Mouse (Mus musculus): ENCODE data around the gene Il1f9.
"Not testable (repeated sequence)": the region's sequence is repeated elsewhere in the genome, so short reads cannot be mapped to it uniquely, and the experiment has no call there.

Il1f9 gene

DNA sequence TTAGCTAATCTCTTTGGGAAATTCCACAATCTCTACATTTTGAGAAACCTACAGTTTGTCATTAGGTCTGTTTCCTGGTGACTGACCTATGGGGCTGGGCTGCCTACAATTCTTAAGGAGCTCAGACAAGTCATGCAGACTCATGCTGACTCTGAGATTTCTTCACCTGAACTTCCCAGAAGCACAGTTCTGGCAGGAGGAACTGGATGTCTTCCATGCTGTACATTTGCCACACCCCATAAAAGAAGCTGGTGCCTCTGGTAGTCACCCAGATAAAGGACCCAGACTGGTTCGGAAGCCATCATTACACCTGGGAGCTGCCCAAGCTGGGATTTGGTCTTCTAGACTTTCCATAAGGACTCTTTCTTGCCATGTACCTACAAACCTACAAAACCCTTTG lies at the start of gene Il1f9:
TSS of gene Il1f9 (plus strand) at position 301 of the 400 bp plus-strand sequence.
- DNase-seq (ENCODE audit: low spot score) = no peak

DNA sequence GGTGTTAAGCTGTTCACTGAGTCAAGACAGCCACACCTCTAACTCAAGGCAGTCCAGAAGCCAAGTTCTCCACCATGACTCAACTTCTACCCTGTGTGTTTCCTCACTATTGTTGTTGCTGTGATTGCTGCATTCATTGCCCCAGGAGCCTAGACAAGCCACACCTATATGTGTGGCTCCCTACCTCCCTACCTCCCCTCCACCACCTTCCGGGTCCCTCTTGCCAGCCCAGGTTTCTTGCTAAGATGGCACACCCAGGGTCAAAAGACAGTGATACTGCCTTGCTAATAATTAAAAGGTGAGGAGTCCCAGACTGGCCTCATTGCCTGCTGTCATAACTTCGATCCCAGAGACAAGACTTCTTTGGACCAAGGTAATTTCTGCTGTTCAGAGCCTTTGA lies 33.4 kb upstream of the Il1f9 start, which contains the start of gene Il1f8:
TSS of gene Il1f8 (plus strand) at position 301 of the 400 bp plus-strand sequence.
- no peak for DNase-seq (ENCODE audit: low spot score)

DNA sequence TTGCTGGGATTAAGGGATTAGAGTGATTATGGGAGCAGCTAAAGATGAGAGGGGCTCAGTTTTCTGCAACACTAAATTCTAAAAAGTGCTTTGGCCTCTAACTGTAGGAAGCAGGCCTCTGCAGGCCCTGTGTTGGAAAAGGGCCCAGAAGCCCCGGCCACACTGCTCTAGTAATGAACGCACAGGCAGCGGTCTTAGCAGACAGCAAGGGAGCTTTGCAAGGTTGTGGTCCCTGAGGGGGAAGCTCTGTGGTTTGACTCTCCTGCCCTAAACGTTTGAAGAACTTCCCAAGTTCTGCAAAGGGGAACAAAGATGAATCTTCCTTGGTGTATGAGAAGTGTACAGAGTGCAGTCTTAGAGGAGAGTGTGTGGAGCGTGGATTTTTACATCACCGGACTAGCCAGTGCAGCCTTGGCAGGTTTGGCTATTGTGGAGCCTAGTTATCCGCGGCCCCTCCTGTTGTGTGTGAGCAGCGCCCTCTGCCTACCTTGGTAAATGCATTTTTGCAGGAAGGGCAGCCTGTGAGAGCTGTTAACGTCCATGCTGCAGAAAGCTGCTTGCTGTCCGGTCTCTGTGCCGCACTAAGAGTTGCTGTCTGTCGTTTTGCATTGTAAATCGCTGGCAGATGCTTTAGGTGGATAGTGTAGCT lies 4.5 kb upstream of the Il1f9 start:
- peak; percentile 61 for DNase-seq (ENCODE audit: low spot score)

DNA sequence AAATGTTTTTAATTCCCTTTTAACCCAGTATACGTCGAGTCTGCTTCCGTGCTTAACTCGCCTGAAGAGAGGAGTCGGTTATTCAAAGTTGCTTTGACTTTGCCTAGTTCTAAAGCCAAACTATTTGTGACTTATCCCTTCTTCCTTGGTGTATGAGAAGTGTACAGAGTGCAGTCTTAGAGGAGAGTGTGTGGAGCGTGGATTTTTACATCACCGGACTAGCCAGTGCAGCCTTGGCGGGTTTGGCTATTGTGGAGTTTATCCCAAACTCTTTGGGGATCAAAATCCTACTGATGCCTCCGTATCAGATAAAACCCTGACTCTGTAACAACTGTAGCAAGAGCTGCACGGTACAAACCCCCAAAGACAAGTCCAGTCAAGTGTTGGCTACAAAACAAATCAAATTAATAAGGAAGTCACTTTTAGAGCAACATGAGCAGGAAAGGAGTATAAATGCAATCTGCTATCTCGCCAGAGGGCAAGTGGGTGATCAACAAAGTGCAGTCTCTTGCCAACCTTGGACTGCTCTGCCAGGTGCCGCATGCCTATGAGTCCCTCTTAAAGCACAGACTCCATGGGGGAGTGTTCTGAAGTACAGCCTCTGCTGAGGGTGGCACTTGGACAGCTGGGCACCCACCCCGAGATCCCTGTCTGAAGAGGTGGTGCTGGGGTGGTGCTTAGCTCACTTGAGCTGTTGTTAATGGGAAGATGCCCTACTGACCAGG lies 3.7 kb upstream of the Il1f9 start:
- not testable (repeated sequence) for DNase-seq (ENCODE audit: low spot score)

DNA sequence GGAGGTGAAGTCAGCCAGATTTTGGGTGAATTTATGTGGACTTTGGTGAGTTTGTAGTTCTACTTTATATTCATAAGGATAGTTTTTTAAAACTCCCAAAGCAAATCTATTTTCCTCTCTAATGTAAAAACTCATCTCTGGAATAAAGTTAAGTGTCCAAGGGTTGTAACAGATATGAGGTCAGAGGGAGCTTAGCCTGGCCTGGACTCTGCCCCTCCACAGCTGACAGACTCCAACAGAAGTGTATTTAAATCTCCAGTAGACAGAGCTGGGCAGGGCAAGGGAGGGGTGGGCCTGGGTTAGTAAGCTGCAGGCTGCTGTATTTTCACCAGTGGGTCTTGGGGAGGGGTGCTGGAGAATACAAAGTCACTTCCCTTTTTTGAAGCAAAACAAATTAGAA lies 2.2 kb upstream of the Il1f9 start:
- DNase-seq (ENCODE audit: low spot score) = not testable (repeated sequence)

DNA sequence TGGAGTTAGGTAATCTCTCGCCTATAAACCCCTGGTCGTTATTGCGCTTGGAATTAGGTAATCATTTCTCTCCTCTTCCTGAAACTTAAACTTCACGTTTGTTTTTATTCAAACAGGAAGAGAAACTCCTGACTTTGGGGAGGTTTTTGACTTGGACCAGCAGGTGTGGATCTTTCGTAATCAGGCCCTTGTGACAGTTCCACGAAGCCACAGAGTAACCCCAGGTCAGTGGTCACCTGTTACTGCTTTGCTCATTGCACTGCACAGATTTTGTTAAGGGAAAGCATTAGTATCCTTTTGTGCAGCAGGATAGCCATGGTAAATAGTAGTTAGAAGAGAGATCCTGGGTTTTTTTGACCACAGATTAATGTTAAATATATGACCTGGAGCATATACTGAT lies 1.3 kb downstream of the Il1f9 start:
- DNase-seq (ENCODE audit: low spot score) = no peak

DNA sequence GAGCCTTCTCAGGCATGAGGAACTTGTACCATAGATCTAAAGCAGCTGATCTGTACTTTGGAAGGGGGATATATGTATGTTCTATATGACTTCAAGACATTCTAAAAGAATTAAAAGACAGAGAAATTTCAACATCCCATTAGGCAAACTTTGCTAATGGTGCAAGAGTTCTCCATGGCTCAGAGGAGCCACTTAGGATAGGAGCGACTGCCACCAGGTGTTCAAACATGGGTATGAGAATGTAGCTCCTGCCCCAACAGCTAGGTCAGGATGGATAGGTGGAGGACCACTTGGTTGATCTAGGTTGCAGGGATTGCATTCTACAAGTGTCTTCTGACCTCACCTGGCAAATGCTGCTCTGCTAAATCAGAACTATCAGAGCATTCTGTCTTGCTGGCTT lies 1.9 kb downstream of the Il1f9 start:
- DNase-seq (ENCODE audit: low spot score) = no peak

DNA sequence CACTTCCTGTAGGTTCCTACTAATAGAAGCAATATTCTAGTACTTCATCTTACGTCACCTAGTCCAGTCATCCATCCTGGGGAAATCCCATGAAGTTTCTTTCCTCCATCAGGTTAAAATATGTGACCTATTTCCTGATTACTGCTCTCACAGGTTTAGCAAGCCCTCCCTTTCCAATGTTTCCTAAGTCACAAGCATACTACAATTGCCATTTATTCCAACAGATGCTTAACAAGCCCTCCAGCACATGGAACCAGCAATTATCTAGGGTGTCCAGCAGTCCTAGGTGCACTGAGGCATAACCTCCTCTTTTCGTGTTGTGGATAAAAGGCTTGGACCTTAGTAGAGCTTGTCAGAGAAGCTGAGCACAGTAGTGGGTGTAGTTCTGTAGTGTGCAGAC lies 28.8 kb downstream of the Il1f9 start, which contains the start of gene Il1f6:
TSS of gene Il1f6 (plus strand) at position 301 of the 400 bp plus-strand sequence.
- DNase-seq (ENCODE audit: low spot score) = no peak

DNA sequence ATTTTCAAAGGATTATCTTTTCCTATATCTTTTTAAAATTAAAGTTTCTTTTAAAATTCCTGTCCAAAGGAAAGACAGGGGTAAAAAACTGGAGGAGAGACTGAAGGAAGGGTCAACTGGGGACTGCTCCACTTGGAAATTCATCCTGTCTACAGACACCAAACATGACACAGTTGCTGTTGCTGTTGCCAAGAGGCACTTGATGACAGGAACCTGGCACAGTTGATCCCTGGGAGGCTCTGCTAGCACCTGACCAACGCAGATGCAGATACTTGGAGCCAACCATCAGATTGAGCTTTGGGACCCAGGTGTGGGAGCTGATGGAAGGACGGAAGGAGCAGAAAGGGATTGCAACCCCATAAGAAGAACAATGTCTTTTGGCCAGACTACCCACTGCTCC lies 40.9 kb downstream of the Il1f9 start:
- DNase-seq (ENCODE audit: low spot score) = no peak

Data from retina, embryonic 14.5 days (tissue).